Mouse (Mus musculus) small intestine, adult 2 months (tissue): ENCODE measurements around the gene Ak5. TPM values are rescaled to one million over a fixed set of nuclear protein-coding genes. Genes with fewer than 3 reads are reported as not detected.

Source experiments
- H3K27ac ChIP-seq: fragments of 200-500 bp; 2 replicates; pipeline ENCODE4 v1.5.1; 2012; ENCODE audit warnings: low read depth, low read length, control low read depth, inconsistent platforms; ENCODE audit not compliant: insufficient read depth
- H3K27me3 ChIP-seq: fragments of 200-500 bp; 2 replicates; pipeline ENCODE4 v1.6.1; 2012; ENCODE audit warnings: mild to moderate bottlenecking, moderate library complexity, low read length, inconsistent platforms; ENCODE audit not compliant: control insufficient read depth, insufficient read depth
- H3K36me3 ChIP-seq: fragments of 200-500 bp; 2 replicates; pipeline ENCODE4 v1.6.1; 2012; ENCODE audit warnings: mild to moderate bottlenecking, low read length, control low read depth, inconsistent platforms; ENCODE audit not compliant: control insufficient read depth, insufficient read depth
- H3K4me1 ChIP-seq: fragments of 200-500 bp; 2 replicates; pipeline ENCODE4 v1.6.1; 2012; ENCODE audit warnings: low read length, inconsistent platforms, mixed read lengths; ENCODE audit not compliant: control insufficient read depth, insufficient read depth, insufficient read length
- H3K4me3 ChIP-seq: fragments of 200-500 bp; 2 replicates; pipeline ENCODE4 v1.5.1; 2012; ENCODE audit warnings: low read depth, mild to moderate bottlenecking, control low read depth, inconsistent platforms, low read length, moderate library complexity
- CTCF ChIP-seq: fragments of 200-500 bp; IDR thresholded peaks from 2 replicates; pipeline ENCODE4 v1.5.1; 2012; ENCODE audit warnings: low read depth, mild to moderate bottlenecking, control low read depth, inconsistent platforms, low read length, moderate library complexity, mixed read lengths; ENCODE audit not compliant: insufficient replicate concordance, insufficient read length; ENCODE audit errors: extremely low read depth
- POLR2A ChIP-seq: fragments of 200-500 bp; IDR thresholded peaks from 2 replicates; pipeline ENCODE4 v1.6.1; 2012; ENCODE audit warnings: low read depth, mild to moderate bottlenecking, control low read depth, inconsistent platforms, low read length, moderate library complexity
- WGBS: fragments of 180-500 bp; shearing (Covaris S2); methylation state at CpG from one replicate; pipeline ENCODE4 v1.1.7; 2018; 5-methylcytosine and 5-hydroxymethylcytosine counted together
- polyA plus RNA-seq: library from polyadenylated mRNA; depleted of rRNA; stranded (reverse); fragments of >200 nt; gene quantifications from 2 replicates; pipeline ENCODE4 v1.2.3, GENCODE M21; 2012; rRNA removed

Ak5 gene
- polyA plus RNA-seq, 1 experiment: not detected

DNA sequence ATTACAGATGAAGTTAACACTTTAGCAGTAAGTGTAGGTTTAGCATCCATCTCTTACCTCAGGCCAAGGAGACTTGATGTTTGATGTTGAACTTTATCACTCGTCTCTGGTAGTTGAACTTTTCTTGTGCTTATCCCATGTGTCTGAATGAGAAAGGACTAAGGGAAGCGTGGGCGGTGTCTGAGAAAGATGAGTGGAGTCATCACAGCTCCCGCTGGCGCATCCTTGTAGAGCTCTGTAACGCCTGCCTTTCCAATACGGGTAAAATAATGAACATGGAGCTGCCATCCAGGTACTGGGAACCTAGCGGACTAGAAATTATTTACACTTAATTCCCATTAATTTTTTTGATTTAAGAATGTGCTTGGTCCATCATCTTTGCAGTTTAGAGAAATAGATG lies 239.2 kb downstream of the Ak5 start:
- Histone ChIP-seq H3K4me1 (no peaks in the 10 kb centered on the region), H3K27me3 (no peaks in the 10 kb centered on the region), H3K27ac (no peak overlapping the region), H3K36me3 (peaks cover 27% of the 10 kb centered on the region), H3K4me3 (no peak overlapping the region)
- WGBS: 91% methylated on average over 8 of the region's 8 CpGs
- TF ChIP-seq POLR2A: no peak
- no peak for TF ChIP-seq CTCF

Other genes starting within 250 kb of the Ak5 start
- gene Pigk, start 45.7 kb upstream of the Ak5 start, polyA plus RNA-seq: 2.5 and 3.9 TPM in 2 replicates